Mouse (Mus musculus) E14TG2a.4 (cell line): ENCODE results near the gene Epb41l5.

ENCODE experiments used
- CTCF ChIP-seq: conservative IDR thresholded peaks from 2 replicates; pipeline ENCODE4 v1.5.1; 2014; ENCODE audit warnings: low read length
- NANOG ChIP-seq: IDR thresholded peaks from 2 replicates; pipeline ENCODE4 v1.6.1; 2014; ENCODE audit warnings: borderline replicate concordance, low read length, mixed read lengths

DNA sequence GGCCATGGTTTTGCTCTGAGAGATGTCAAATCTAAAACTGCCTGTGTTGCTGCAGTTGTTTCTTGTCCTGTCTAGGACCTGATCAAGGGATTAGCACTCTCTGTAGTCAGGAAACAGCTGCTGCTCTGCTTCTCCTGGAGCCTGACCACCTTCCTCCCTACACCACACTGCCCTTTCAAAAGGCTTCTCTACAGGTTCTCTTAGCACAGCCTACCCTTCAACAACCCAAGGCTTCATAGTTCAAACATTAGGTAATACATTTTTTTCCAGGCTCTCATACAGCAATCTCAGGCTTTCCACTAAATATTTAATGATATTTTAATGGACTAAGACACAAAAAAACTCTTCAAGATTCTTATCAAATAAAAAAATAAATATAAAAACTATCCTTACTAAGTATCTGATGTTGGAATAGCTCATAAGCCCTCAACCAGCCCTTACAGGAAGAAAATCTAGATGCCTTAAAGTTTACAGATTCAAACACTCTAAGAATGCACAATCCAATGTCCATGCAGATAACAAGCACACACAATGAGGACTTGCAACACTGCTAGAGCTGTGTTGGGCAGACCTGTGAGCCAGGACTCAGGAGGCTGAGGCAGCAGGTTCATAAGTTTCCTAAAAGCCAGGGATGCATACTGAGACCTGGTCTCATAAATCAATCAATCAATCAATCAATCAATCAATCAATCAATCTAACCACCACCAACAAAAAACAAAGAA lies 7.5 kb downstream of the Epb41l5 start:
- TF ChIP-seq CTCF: no peak
- no peak for TF ChIP-seq NANOG
